Mouse (Mus musculus): ENCODE data around the gene Hmg20b.
A peak's percentile ranks its signal among the peaks of the same experiment; 100 is the strongest.

Gene Hmg20b

DNA sequence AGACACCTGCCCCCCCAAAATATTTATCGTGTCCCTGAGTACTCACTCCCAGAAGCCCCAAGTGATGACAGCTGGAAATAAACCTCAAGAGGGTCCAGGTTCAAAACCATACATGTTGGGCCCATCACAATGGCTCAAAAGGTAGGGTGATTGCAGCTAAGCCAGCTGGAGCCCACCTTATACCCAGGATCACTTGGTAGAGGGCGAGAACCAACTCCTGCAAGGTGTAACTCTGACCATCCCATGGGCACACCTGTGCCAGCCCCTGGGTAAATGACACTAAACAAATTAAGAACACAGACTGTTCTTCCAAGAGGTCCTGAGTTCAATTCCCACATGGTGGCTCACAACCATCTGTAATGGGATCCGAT is 28.9 kb upstream of the Hmg20b start:
- DNase-seq (ENCODE audit: extremely low spot score, low read depth, low spot score): no peak

DNA sequence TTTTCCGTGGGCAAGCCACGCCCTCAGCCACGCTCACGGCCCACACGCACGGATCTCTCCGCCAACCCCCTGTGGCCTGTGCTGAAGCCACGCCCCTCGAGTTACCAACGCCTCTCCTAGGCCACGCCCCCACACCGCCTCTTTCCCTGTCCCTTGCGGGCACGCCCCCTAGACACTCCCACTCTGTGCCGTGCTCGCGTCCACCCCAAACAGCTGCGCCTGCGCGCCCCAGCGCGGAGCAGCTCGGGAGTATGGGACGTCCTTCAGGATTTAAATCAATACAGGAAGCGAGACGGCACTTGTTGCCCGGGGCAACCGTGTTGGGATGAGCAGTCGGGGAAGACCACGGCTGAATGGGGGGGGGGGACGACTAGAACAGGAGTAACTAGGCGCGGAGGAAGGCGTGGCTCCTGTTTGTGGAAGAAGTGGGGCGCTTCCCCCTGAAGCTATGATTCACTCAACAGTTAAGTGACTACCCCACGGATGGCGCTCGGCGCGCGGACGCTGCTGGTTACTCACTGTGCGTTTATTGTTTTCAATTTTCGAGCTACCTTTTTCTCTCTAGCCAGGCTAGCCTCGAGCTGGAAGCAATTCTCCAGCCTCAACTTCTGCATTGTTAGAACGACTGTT is 28.4 kb upstream of the Hmg20b start:
- DNase-seq (ENCODE audit: extremely low spot score, low read depth, low spot score): peak; percentile 99

DNA sequence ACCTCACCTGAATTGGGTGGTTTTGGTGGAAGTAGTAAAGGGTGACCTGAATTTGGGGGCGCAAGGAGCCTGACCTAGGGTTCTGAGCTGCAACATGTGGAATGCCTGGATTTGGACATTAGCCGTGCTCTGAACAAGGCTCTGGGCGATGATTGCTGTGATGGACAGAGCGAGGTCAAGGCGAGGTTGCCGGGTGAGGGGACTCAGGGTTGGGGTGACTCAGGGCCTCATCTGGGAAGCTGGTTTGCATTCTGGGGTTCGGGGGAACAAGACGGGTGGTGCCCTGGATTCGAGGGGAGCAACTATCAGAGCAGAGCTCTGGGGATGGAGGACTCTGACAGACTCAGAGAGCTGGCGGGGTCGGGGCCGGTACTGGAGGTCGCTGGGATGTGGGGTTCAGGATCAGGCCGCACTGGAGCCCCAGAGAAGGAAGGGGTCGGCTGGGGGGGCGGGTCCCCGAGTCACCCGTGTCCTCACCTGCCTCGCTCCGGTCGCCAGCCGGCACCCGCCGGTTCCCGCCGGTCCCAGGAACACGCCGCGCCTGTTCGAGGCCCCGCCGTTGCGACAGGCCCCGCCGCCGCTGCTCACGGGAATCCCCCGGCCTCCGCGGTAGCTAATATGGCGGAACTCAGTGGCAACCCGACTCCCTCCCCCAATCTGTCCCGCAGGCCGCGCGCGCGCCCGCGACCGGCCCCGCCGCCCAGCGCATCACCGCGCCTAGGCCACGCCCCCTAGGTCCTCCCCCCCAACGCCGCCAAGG is 27.7 kb upstream of the Hmg20b start, which contains the start of gene Fzr1:
Fzr1 (minus strand) TSS at position 724 of the 760 bp plus-strand sequence.
- no peak for DNase-seq (ENCODE audit: extremely low spot score, low read depth, low spot score)

DNA sequence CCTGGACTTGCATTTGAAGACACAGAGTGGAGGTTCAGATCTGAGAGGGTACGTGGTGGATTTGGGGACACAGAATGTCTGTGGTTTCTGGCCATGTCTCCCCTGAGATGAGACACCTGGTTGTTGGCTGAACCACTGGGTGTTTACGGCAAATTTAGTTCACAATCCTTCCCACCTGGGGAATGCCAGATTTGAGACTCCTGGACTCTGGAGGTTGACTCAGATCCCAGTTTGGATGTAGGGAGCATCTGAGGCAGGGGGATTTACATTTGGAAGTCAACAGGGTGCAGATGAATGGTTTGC is 27.0 kb upstream of the Hmg20b start:
- DNase-seq (ENCODE audit: extremely low spot score, low read depth, low spot score): no peak

DNA sequence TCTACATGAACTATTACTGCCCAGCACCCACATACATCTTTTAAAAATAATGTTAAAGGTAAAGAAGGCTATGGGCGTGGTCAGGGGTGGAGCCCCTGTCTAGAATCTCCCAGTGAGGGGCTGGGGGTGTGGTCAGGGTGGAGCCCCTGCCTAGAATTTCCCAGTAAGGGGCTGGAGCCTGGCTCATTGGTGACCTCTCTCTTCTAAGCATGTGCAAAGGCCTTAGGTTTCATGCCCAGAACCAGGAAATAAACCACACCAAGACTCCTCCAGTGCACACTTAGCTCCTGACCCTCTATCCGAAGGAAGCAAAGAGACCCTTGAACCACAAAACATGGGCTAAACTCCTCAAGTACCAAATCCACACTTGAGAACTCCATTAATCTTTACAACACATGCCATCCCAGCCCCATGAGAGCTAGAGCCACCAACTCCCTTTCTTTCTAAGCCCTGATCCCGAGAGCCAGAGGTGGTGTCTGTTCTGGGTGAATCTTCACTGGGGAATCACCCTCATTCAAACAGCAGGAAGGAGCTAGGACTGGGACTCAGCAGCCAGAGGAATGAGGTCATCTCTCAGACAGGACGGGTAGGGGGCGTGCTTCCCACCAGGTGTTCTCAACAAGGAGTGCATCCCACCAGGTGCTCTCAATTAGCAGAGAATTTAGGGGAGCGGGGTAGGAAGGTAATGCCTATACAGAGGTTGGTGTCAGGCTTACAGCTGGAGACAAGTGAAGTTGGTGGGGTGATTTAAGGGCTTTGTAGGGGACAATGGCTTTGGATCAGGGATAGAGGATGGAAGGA is 26.5 kb upstream of the Hmg20b start:
- no peak for DNase-seq (ENCODE audit: extremely low spot score, low read depth, low spot score)

DNA sequence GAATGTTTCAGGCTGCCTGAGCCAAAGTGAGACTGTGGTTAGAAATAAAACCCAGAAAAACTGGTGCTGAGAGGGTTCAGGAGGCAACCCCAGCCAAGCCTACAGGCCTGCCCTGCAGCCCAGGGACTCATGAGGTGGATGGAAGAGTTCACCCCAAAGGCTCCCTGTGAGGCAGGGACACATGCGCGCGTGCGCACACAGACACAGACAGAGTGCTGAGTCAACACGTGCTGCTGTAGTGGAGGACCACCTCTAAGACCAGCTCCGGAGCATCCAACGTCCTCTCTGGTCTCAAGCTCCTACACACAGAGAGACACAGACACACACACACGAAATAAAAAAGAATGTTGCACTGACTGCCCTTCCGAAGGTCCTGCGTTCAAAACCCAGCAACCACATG is 25.0 kb upstream of the Hmg20b start:
- DNase-seq (ENCODE audit: extremely low spot score, low read depth, low spot score): no peak

DNA sequence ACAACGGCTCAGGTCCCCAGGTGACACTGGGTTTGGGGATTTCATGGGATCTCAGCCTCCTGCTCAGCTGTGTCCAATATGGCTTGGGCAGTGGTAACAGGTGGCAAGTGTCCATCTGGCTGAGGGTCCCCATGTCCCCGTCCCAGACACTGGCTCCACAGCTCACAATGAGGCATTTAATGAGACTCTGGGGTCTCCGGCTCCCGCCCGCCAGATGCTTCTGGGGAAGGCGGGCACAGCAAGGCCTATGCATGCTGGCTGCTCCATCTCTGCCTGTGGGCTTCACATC is 16.9 kb upstream of the Hmg20b start:
- no peak for DNase-seq (ENCODE audit: extremely low spot score, low read depth, low spot score)

DNA sequence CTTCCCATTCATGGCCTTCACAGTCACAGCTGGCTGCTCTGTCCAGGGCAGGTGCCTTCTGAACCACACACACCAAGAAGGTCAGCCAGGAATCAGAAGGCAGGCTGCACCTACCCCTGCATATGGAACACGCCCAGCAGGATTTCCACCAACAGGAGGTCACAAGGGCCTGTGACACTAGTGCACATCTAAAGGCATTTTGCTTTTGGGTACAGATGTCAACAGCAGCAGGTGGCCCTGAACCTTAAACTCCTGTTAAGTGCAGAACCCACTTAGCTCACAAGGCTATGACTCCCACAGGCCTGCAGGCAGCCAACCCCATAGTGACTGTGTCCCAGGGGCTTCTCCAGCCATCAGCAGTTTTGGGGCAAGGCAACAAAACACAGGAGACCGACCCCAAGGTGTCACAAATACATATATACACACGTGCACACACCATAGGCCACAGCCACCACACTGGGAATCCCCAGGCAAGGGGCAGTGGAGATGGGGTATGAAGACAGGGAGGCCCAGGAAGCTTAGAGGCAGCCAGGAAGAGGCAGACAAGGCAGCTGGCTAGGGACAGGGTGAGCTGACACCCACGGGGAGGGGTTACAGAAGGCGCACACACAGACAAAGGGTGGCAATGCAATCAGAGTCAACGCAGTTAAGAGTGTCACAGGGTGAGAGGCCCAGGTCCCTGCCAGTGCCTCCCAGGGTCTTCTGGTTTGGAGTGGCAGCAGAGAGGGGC is 16.4 kb upstream of the Hmg20b start:
- DNase-seq (ENCODE audit: extremely low spot score, low read depth, low spot score): no peak

DNA sequence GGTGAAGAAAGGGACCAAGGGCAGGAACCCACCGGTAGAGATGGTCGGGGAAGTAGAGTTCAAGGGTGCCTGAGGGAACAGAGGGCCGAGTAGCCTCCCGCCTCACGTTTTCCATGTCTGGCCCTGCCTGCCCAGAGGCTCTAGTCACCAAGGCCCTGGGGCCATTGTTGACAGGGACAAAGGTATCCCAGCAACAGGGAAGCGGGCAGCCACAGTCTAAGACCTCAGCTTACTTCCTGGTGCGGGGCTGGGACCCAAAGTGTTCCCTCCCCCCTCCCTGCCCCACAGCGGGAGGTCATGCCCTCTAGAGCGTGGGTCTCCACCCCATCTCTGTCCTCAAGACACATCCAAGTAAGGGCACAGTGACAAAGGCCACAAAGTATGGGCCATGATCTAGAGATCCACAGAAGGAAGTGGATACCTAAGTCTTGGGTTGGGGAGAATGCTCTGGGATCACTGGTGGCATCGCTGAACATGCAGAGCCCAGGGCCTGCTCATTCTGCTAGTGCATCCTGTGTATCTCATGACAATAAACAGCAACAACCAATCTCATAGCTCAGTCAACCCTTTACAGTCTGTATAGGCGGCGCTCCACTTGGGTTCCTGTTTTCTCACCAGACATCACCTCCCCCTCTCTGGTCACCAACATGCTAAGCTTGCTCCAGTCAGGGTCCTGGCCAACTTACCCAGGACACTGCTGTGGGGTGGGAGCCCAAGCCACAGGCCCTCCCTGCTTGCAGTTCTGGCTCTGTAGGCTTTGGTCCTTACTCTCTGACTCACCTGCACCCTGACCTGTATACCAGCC is 15.6 kb upstream of the Hmg20b start, which contains the start of gene 4930404N11Rik:
4930404N11Rik (minus strand) TSS at position 145 of the 805 bp plus-strand sequence.
- no peak for DNase-seq (ENCODE audit: extremely low spot score, low read depth, low spot score)

DNA sequence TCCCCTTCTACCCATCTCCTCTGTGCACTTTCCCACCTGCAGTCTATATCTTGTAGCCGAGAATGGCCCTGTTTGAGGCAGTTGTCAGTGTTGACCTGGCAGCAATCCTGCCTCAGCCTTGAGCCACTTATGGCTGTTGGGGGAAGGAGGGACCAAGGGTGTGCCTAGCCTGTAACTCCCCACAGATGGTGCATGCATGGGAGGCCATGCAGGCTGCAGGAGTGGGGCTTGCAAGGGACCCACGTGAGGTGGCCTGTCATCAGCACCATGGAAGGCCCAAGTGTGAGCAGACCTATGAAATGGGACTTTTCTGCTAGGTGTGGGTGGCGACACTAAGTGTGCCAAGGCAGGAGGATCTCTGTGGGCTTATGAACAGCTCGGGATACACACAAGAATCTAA is 14.8 kb upstream of the Hmg20b start:
- no peak for DNase-seq (ENCODE audit: extremely low spot score, low read depth, low spot score)

DNA sequence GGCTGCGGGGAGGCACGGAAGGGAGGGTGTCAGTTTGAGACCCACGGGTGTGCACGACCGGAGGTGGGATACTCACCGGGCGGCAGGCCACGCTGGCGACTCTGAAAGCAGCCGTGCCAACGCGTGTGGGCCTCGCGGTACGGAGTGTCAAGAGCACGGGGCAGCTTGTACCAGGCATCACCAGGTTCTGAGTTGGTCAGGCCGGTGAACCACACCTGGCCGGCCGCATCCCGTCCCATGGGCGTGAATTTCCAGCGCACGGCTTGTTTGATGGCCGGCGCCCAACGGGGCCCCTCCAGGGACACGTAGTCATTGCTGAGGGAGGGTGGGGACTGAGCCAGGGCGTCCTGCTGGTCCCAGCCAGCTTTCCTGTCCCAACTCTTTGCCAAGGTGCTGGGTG is 14.4 kb upstream of the Hmg20b start:
- DNase-seq (ENCODE audit: extremely low spot score, low read depth, low spot score): no peak

DNA sequence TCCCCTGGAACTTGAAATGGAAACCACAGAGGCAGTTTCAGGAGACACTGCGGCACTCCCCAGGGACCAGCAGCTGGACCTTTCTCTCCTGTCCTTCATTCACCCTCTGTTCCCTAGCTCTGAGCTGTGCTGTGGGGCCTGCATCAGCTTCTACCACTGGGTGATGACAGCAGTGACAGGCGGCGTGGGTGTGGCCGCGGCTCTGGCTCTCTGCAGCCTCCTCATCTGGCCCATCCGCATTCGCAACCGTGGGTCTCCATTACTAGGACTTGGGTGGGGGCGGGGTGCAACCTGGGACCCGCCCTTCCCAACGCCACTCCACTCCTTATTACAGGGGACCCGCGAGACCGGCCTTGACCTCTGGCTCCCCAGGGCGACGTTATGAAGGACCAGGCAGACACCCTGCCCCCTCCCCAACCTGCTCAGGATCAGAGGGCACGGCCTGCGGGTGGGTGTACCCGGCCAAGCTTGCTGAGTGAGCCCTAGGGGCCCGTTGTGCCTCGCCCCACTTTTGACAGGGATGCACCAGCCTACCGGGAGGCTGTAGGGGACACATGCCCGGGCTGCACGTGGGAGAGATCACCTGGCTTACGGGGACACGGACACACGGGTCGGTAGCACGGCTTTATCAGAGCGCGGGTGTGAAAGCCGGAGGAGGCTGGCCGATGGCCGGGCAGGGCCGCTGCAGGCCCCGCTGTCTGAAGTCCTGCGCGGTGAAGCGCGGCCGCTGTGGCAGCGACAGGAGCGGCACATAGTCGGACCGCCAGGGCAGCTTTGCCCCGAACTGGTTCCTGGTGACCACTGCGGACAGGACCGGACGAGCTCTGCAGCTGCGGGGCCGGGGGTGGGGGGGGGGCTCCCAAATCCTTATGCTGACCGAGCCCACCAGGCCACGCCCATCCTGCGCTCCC is 13.4 kb upstream of the Hmg20b start:
- no peak for DNase-seq (ENCODE audit: extremely low spot score, low read depth, low spot score)

DNA sequence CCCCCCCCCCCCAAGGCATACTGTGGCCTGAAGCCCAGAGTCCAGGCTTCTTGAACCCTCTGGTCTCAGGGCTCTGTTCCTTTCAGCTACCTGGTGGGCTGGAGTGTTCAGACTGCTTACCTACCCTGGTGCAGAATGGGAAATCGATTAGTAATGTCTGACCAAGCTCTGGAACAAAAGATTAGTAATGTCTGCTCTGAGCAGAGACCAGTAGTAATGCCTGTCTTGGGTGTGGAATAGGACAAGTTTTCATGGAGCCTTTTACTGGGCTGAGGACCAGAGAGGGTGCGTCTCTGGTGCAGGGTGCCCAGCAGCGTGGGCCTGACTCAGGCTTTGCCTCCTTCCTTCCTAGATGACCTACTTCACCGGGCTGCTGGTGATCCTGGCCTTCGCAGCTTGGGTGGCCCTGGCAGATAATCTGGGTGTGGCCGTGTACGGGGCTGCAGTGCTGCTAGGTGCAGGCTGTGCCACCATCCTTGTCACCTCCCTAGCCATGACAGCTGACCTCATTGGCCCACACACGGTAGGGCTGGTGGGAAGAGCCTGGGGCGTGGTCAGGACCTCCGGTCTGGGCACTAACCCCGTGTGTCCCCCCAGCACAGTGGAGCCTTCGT is 12.2 kb upstream of the Hmg20b start:
- DNase-seq (ENCODE audit: extremely low spot score, low read depth, low spot score): no peak

DNA sequence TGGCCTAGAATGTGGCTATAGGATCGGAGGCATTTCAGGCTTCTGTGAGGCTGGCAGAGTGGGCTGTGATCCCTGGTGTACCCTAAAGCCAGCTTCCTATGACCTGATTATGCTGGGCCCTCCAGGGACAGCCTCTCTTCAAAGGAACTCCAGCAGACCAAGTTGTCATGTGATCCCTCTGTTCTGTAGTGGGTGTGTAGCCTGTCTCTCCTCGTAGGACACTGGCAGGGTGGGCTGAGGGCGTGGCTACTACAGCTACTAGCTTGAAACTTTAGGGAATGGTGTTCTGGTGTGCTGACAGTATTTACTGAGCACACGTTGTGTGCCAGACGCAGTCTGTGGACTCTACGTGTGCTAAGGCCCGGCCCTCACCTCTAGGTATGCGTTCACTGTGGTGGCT is 10.4 kb upstream of the Hmg20b start:
- no peak for DNase-seq (ENCODE audit: extremely low spot score, low read depth, low spot score)

DNA sequence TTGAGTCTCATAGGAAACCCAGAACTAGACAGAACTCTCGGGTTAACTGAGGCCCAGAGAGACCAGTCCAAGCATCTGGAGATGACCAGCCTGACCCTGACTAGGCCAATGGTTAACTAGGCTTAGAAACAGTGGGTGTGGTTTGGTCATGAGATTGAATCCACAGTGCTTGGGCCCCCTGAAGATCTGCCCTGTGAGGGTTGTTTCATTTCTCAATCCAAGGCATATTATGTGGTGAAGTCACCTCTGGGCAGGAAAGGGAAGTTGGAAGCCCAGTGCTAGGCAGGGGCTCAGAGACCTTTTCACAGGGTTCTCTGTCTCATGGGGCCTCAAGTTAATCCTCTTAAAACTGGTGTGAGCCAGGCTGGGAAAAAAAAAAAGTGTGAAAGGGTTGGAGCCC is 8.6 kb upstream of the Hmg20b start:
- DNase-seq (ENCODE audit: extremely low spot score, low read depth, low spot score): no peak

DNA sequence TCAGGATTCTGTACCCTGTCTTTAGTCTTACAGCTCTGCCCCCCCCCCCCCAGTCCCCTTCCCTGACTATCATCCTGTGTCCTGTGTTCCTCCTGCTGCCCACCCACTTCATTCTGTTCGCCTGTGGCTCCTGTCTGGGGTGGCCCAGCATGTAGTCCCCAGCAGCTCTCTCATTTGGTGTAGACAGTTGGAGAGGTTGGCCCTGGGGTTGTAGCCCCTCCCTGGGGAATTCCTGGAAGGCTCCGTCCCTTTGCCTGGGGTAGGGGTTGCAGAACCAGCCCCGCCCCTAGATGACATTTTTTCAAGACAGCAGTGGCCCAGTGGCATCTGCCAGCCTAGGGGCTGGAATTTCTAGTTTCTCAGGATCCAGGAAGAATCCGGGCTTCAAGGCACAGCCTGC is 7.9 kb upstream of the Hmg20b start:
- no peak for DNase-seq (ENCODE audit: extremely low spot score, low read depth, low spot score)

DNA sequence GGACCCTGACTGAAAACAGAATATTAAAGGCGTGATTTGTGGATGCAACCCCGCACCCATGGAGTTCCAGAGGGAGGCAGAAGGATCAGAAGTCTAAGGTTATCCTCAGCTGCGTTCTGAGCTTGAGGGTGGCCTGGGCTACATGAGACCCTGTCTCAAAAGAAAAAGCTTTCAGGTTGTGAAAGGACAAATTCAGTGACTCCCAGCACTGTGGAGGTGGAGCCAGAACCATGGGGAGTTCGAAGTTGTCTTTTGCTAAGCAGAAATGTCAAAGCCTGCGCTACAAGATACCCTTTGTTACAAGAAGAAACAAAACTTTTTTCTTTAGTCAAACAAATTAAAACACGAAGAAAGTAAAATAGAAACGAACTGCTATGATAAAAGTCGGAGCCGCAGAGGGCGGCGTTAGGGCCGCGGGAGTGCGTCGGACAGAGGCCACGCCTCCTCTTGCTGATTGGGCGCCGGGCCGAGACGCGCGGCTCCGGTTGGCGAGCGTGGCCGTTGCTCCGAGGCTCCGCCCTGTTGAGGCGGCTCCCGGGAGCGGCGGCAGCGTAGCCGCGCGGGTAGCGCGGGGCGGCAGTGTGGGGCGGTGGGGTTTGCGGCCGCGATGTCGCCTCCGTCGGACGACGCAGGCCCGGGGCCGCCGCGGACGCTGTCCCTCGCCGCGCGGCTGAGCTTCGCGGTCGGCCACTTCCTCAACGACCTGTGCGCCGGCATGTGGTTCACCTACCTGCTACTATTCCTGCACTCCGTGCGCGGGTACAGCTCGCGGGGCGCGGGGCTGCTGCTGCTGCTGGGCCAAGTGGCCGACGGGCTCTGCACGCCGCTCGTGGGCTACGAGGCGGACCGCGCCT is 6.9 kb upstream of the Hmg20b start, which contains the start of gene Mfsd12:
Mfsd12 (plus strand) TSS at position 501 of the 854 bp plus-strand sequence.
- DNase-seq (ENCODE audit: extremely low spot score, low read depth, low spot score): no peak

DNA sequence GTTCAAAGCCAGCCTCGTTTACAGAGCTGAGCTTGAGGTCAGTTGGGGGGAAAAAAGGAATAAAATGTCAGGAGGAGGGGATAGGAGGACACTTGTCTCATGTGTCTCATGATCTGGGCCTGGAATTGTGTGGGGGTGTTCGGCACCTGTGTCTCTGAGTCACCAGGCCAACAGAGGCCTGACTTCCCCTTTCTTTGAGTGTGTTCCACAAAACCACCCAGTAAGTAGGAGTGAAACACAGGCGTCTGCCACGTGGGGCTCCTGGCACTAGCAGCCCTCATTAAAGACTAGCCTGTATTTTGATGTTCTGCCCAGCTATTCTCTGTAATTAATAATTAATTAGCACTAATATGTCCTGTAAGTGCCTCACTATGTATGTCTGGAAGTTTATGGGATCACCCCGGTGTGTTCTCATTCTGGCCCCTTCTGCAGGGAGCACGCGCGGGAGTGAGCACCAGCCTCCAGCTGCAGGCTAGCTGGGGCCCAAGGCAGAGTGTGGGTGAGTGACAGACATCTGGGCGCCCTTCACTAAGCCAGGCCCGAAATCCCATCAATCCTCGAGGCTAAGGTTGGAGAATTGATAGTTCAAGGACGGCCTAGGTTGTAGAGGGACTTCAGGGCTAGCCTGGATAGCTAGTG is 6.2 kb upstream of the Hmg20b start:
- DNase-seq (ENCODE audit: extremely low spot score, low read depth, low spot score): no peak
